Mouse (Mus musculus) lung, embryonic 15.5 days (tissue): ENCODE results near the gene Trpm5. TPM values are rescaled to one million over a fixed set of nuclear protein-coding genes. Genes with fewer than 3 reads are reported as not detected.

Experiments
- ATAC-seq: fragments of 200-750 bp; cut with Nextera tagmentation; 2 replicates; pipeline ENCODE4 v1.8.0; 2017; ENCODE audit warnings: moderate number of reproducible peaks, borderline replicate concordance; ENCODE audit not compliant: low FRiP score, low TSS enrichment; ENCODE audit errors: extremely low read depth
- H3K27ac ChIP-seq: fragments of 300-500 bp; sonication (generic); 2 replicates; pipeline ENCODE4 v1.5.1; 2015; ENCODE audit warnings: moderate library complexity, mild to moderate bottlenecking, inconsistent platforms
- H3K27me3 ChIP-seq: fragments of 300-500 bp; sonication (generic); 2 replicates; pipeline ENCODE4 v1.6.1; 2015; ENCODE audit warnings: inconsistent platforms
- H3K36me3 ChIP-seq: fragments of 300-500 bp; sonication (generic); 2 replicates; pipeline ENCODE4 v1.6.1; 2015; ENCODE audit warnings: inconsistent platforms
- H3K4me1 ChIP-seq: fragments of 300-500 bp; sonication (generic); 2 replicates; pipeline ENCODE4 v1.6.1; 2015; ENCODE audit warnings: inconsistent platforms
- H3K4me2 ChIP-seq: fragments of 300-500 bp; sonication (generic); 2 replicates; pipeline ENCODE4 v1.6.1; 2015; ENCODE audit warnings: inconsistent platforms, mild to moderate bottlenecking, moderate library complexity
- H3K4me3 ChIP-seq: fragments of 300-500 bp; sonication (generic); 2 replicates; pipeline ENCODE4 v1.5.1; 2015; ENCODE audit warnings: mild to moderate bottlenecking, inconsistent platforms
- H3K9ac ChIP-seq: fragments of 300-500 bp; sonication (generic); 2 replicates; pipeline ENCODE4 v1.6.1; 2015; ENCODE audit warnings: inconsistent platforms
- H3K9me3 ChIP-seq: fragments of 300-500 bp; sonication (generic); 2 replicates; pipeline ENCODE4 v1.6.1; 2016; ENCODE audit warnings: inconsistent platforms
- WGBS: fragments of 180-500 bp; shearing (Covaris S2); methylation state at CpG from one replicate; pipeline ENCODE4 v1.1.7; 2015; 5-methylcytosine and 5-hydroxymethylcytosine counted together
- polyA plus RNA-seq: library from polyadenylated mRNA; unstranded; fragments of >200 nt; fragmentation: Nextera tagmentation; extraction: Ambion mirVana; gene quantifications from 2 replicates; pipeline ENCODE4 v1.2.1, GENCODE M21; 2015

Gene Trpm5
- polyA plus RNA-seq, 1 experiment from 2014 or later: 4.4 TPM

DNA sequence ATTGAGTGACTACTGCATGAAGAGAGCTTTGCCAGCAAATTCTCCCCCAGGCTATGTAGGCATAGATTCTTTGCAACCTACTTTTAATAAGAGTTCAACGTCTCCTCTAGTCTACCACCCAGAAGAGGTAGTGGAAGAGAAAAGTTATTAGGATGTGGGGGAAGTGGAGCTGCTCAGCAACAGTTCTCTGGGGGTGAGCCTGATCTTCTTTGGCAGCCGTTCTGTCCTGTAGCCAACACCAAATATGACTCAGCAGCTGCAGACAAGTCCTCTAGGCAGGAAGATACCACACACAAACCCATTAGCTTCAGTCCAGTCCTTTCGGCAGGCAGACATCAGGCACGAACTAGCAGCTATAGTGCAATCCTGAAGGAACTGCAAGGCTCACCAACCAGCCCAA, 6.3 kb upstream of the Trpm5 start:
- Histone ChIP-seq H3K4me2 (no peak overlapping the region), H3K9ac (no peak overlapping the region), H3K27ac (no peak overlapping the region), H3K4me1 (no peaks in the 10 kb centered on the region; the same call in 1 of the 2 replicates), H3K9me3 (no peaks in the 10 kb centered on the region), H3K27me3 (peaks cover 6% of the 10 kb centered on the region), H3K4me3 (no peak overlapping the region), H3K36me3 (no peaks in the 10 kb centered on the region)
- no peak for ATAC-seq
- WGBS: 42% methylated on average over 4 of the region's 4 CpGs

DNA sequence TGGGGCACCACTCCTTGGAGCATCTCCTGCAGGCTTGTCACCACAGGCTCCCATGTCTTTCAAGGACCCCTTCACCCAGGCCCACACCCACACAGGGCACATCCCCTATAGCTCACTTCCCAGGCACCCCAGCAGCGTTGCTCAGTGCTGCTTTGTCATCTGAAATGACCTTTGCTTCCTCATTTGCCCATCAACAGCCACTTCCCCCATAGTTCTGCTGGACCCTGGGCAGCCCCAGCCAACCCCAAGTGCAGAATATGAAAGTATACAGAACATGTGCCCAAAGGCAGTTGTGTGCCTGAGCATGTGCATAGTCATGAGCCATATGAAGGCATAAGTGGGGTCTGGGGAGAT, 1.1 kb upstream of the Trpm5 start:
- no peak overlapping the region for H3K27ac ChIP-seq
- H3K4me2 ChIP-seq: no peak overlapping the region
- no peak overlapping the region for H3K9ac ChIP-seq
- no peaks in the 10 kb centered on the region for H3K27me3 ChIP-seq
- 39% methylated on average over 1 of the region's 1 CpGs for WGBS
- no peak for ATAC-seq
- H3K36me3 ChIP-seq: no peaks in the 10 kb centered on the region
- H3K9me3 ChIP-seq: no peaks in the 10 kb centered on the region
- H3K4me3 ChIP-seq: no peak overlapping the region
- H3K4me1 ChIP-seq: no peaks in the 10 kb centered on the region

DNA sequence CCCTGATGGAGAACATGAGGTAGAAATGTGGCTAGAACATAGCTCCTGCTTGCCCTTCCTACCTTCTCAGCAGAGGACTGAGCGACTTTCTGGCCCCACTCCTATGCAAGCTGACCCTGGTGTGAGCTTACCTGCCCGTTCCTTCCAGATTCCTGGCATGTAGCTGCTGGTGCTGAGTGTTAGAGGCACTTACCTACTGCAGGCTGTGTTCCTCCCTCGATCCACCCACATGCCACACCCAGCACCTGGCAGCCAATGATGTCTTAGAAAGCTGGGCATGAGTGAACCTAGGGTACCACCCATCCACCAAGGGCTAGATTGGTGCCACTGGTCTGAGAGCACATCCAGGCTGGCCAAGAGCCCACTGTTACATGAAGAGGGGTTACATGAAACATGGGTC, 595 bp downstream of the Trpm5 start:
- no peaks in the 10 kb centered on the region for H3K27me3 ChIP-seq
- no peaks in the 10 kb centered on the region for H3K9me3 ChIP-seq
- H3K4me2 ChIP-seq: no peak overlapping the region
- no peaks in the 10 kb centered on the region for H3K4me1 ChIP-seq
- no peak overlapping the region for H3K4me3 ChIP-seq
- no peak overlapping the region for H3K27ac ChIP-seq
- no peaks in the 10 kb centered on the region for H3K36me3 ChIP-seq
- ATAC-seq: no peak
- H3K9ac ChIP-seq: no peak overlapping the region
- 58% methylated on average over 3 of the region's 3 CpGs for WGBS

DNA sequence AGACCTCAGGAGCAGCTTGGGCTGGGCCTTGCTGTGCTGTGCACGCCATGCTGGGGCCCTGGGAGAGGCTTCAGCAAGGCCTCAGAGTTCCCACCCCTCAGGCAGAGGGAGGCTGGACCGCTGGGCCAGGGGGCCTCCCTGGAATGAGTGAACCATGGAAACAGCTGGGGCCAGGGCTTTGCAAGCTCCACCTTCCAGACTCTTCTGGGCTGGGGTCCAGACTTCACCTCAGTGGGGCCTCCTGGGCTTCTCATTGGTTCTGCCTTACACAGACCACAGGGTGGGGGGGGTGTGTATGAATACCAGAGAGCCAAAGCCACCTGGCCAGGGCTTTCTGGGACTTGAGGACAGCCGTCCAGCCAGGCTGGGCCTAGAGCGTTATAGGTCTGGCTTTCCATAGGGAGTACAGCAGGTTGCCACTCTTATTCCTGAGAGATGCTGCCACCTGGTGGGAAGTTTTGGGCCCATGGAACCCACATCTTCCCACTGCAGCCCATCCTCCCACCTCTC, 7.3 kb downstream of the Trpm5 start:
- Histone ChIP-seq H3K9me3 (no peaks in the 10 kb centered on the region), H3K27me3 (no peaks in the 10 kb centered on the region), H3K9ac (peak overlapping the region; percentile 28), H3K27ac (peak overlapping the region; percentile 48; the same call in 1 of the 2 replicates), H3K4me2 (peak overlapping the region; percentile 18; the same call in 1 of the 2 replicates), H3K4me3 (peak overlapping the region; percentile 14; the same call in 1 of the 2 replicates), H3K4me1 (peaks cover 9% of the 10 kb centered on the region), H3K36me3 (no peaks in the 10 kb centered on the region)
- peak; percentile 78 for ATAC-seq
- 18% methylated on average over 4 of the region's 4 CpGs for WGBS

DNA sequence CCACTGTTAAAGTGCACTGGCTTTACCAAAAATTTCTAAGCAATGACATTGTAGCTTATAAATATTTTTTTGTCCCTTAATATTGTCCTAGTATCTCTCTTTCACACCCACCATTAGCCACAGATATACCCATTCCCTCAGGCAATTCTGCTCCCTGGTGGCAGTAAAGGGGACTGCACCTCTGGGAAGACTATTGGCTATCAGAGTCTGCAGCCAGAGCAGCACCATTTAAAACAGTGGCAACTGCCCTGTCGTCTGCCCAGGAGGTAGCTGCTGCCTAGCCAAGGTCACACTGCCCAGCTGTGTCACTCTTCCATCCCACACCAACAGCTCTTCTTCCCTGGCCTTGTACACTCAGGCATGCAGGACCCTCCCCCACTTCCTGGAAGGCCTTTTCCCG, 8.1 kb downstream of the Trpm5 start:
- peak overlapping the region; percentile 14; the same call in 1 of the 2 replicates for H3K4me3 ChIP-seq
- peaks cover 9% of the 10 kb centered on the region for H3K4me1 ChIP-seq
- H3K27ac ChIP-seq: peak overlapping the region; percentile 48; the same call in 1 of the 2 replicates
- WGBS: 39% methylated on average over 2 of the region's 2 CpGs
- peak overlapping the region; percentile 28 for H3K9ac ChIP-seq
- H3K36me3 ChIP-seq: no peaks in the 10 kb centered on the region
- H3K9me3 ChIP-seq: no peaks in the 10 kb centered on the region
- no peaks in the 10 kb centered on the region for H3K27me3 ChIP-seq
- peak overlapping the region; percentile 18; the same call in 1 of the 2 replicates for H3K4me2 ChIP-seq
- ATAC-seq: no peak

DNA sequence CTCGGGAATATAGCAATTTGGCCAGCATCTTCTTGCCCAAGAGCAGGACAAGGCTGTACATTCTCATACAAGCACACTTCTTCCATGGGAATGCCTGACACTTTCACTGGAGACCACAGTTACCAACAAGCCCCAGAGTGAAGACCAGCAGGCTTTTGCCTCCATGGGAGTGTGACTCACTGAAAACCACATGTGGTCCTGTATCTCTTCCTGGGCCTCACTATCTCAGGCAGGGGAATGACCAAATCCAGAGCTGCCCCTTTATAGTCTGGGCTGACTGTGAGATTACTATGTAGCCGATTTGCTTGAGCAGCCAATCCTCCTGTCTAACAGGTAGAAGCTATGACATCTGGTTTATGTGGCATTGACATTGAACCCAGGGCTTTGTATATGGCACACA, 10.7 kb downstream of the Trpm5 start:
- H3K9ac ChIP-seq: no peak overlapping the region
- no peak overlapping the region for H3K27ac ChIP-seq
- ATAC-seq: no peak
- no peaks in the 10 kb centered on the region for H3K9me3 ChIP-seq
- H3K27me3 ChIP-seq: no peaks in the 10 kb centered on the region
- no peaks in the 10 kb centered on the region for H3K36me3 ChIP-seq
- H3K4me3 ChIP-seq: no peak overlapping the region
- WGBS: 73% methylated on average over 2 of the region's 2 CpGs
- peaks cover 9% of the 10 kb centered on the region for H3K4me1 ChIP-seq
- no peak overlapping the region for H3K4me2 ChIP-seq

DNA sequence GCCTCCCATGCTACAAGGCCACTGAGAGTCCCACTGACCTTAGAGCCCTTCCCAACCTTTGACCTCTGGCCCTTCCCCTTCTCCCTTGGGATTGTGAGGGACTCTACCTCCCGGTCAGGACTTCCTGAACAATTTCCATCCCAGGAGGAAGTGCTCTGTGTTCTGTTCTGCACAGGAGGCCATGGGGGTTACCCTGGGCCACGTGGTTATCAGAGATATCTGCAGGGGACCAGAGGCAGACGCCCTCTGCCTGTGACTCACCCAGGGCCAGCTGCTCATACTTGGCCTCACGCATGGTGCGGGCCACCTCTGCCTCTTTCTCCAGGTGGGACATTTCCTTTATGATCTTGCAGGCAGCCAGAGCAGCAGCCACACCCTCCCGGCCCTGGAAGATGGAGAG, 12.4 kb downstream of the Trpm5 start:
- Histone ChIP-seq H3K9me3 (no peaks in the 10 kb centered on the region), H3K4me1 (peaks cover 7% of the 10 kb centered on the region), H3K4me3 (no peak overlapping the region), H3K9ac (no peak overlapping the region), H3K4me2 (no peak overlapping the region), H3K27me3 (no peaks in the 10 kb centered on the region), H3K27ac (no peak overlapping the region), H3K36me3 (no peaks in the 10 kb centered on the region)
- 67% methylated on average over 6 of the region's 6 CpGs for WGBS
- ATAC-seq: no peak

DNA sequence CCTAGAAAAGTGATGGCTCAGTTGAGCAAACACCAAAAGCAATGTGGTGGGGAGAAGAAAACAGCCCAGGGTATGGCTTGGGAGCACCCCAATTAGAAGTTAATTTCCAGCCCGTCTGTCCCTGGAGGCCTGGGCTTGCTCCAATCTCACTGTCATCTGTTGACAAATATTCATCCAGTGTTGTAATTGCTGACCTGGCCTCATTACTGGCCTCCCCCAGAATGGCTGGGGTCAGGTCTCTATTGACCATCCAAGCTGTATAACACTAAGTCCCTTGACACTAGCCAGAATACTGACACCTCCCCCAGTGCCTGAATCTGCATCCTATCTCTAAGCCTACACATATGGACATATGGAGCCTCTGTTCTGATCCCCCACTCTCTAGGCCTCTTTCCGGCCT, 17.1 kb downstream of the Trpm5 start:
- WGBS: 81% methylated on average over 2 of the region's 2 CpGs
- no peak overlapping the region for H3K27ac ChIP-seq
- H3K4me2 ChIP-seq: no peak overlapping the region
- no peaks in the 10 kb centered on the region for H3K4me1 ChIP-seq
- no peaks in the 10 kb centered on the region for H3K27me3 ChIP-seq
- H3K9me3 ChIP-seq: no peaks in the 10 kb centered on the region
- H3K9ac ChIP-seq: no peak overlapping the region
- ATAC-seq: no peak
- no peaks in the 10 kb centered on the region for H3K36me3 ChIP-seq
- no peak overlapping the region for H3K4me3 ChIP-seq

DNA sequence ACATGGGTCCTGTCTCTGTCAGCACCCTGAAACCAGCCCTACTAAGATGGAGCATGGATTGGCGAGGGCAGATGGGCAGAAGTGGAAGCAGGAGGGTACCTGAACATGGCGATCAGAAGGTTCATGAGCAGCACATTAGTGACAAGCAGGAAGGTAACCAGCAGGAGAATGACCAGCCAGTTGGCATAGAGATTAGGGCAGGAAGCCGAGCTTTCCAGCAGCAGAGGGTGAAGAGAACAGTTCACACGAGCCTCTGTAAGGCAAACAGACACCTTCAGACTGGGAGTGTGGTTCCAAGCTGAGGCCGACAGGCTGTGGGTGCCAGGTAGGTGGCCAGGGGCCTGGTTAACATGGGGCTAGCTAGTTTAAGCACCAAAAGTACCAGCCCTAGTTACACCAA, 19.0 kb downstream of the Trpm5 start:
- Histone ChIP-seq H3K4me3 (no peak overlapping the region), H3K9me3 (no peaks in the 10 kb centered on the region), H3K27me3 (no peaks in the 10 kb centered on the region), H3K27ac (no peak overlapping the region), H3K36me3 (no peaks in the 10 kb centered on the region), H3K4me2 (no peak overlapping the region), H3K9ac (no peak overlapping the region), H3K4me1 (peaks cover 8% of the 10 kb centered on the region)
- 60% methylated on average over 5 of the region's 5 CpGs for WGBS
- no peak for ATAC-seq

DNA sequence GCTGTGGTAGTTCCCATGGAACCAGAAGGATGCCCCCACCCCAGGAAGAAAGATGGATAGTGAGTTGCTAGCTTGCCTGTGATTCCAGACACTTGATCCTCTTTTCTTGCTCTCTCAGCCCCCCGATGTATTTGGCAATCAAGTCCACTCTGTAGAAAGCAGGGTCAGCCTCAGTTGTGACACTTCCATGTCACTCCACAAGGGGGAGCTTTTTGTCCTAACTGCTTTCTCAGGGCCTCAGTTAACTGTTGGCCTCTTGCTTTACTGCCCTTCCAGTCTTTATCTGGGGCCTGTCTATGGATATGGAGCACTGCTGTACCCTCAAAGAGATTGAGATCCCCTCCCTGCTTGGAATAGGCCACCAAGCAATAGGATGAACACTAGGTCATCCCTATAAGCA, 21.4 kb downstream of the Trpm5 start:
- 84% methylated on average over 1 of the region's 1 CpGs for WGBS
- Histone ChIP-seq H3K36me3 (peaks cover 3% of the 10 kb centered on the region; the same call in 1 of the 2 replicates), H3K9me3 (no peaks in the 10 kb centered on the region), H3K4me2 (no peak overlapping the region), H3K4me3 (no peak overlapping the region), H3K27me3 (no peaks in the 10 kb centered on the region), H3K27ac (no peak overlapping the region), H3K4me1 (peaks cover 20% of the 10 kb centered on the region), H3K9ac (no peak overlapping the region)
- no peak for ATAC-seq

DNA sequence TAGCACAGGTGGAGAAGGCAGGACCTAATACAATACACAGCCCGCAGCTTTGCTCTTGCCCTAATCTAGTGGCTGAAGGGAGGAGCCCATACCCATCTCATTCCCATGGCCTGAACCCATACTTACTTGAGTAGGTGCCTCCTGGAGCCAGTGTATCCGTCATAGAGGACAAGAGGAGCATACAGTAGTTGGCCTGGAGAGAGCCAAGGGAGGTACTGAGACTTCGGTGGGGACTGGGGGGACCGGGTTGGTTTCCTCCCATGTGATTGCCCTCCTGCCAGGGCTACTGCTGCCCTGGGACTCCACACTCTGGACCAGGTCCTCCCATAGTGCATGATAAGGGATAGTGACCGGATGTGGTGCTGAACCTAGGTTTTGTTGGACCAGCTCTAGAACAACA, 21.8 kb downstream of the Trpm5 start:
- WGBS: 81% methylated on average over 5 of the region's 5 CpGs
- H3K9me3 ChIP-seq: no peaks in the 10 kb centered on the region
- H3K4me2 ChIP-seq: no peak overlapping the region
- peaks cover 8% of the 10 kb centered on the region for H3K36me3 ChIP-seq
- no peak overlapping the region for H3K27ac ChIP-seq
- H3K4me3 ChIP-seq: no peak overlapping the region
- peaks cover 24% of the 10 kb centered on the region for H3K4me1 ChIP-seq
- no peaks in the 10 kb centered on the region for H3K27me3 ChIP-seq
- no peak overlapping the region for H3K9ac ChIP-seq
- no peak for ATAC-seq

DNA sequence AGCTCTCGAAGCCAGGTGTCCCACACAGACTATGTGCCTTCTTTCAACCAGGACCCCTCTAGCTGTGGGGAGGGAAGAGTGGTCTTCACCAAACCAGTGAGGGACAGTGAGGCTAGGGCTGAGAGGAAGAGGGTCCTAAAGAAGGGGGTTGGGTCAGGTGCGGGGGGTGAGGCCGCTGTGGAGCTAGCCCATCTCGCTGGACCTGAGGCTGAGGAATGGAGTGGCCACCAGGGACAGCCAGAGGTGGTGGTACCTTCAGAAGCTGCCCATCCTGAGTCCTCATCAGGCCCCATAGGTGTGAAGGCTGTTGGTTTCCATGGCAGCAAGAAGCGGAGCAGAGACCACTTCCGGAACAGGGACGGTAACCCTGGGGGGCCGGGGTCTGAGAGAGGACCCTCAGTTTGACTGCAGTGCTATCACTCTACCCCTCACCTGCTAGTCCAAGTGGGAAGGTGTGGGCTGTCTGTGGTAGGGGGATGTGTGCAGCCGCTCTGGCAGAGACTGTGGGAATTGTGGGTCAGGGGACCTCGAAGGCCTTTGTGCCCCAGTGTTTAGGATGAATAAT, 23.9 kb downstream of the Trpm5 start:
- Histone ChIP-seq H3K36me3 (peaks cover 28% of the 10 kb centered on the region), H3K27ac (no peak overlapping the region), H3K4me2 (peak overlapping the region; percentile 98), H3K4me3 (peak overlapping the region; percentile 88), H3K9me3 (no peaks in the 10 kb centered on the region), H3K4me1 (peaks cover 24% of the 10 kb centered on the region), H3K9ac (peak overlapping the region; percentile 96), H3K27me3 (no peaks in the 10 kb centered on the region)
- ATAC-seq: no peak
- 85% methylated on average over 10 of the region's 10 CpGs for WGBS
